Mouse (Mus musculus) heart, adult 11 months (tissue): ENCODE measurements around the gene Nxt2.
"Not testable (repeated sequence)": the region's sequence is repeated elsewhere in the genome, so short reads cannot be mapped to it uniquely, and the experiment has no call there.

Experiments used
- DNase-seq: peaks from one replicate; pipeline ENCODE4 v3.0.0; 2022

Nxt2 gene

DNA sequence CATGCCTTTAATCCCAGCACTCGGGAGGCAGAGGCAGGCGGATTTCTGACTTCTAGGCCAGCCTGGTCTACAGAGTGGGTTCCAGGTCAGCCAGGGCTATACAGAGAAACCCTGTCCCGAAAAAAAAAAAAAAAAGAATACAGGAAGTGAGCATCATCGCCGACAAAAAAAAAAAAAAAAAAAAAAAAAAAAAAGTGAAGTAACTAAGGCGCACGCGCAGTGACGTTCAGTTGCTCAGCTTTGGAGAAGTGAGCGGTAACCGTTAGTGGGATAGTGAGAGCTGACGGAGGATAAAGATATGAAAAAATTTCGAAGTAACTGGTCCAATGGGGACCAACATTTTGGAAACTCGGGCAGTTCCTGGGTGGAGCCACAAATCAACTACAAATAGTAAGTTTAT lies at the start of gene Nxt2:
TSS of gene Nxt2 (plus strand) at position 229 of the 400 bp plus-strand sequence.
- DNase-seq = no peak

DNA sequence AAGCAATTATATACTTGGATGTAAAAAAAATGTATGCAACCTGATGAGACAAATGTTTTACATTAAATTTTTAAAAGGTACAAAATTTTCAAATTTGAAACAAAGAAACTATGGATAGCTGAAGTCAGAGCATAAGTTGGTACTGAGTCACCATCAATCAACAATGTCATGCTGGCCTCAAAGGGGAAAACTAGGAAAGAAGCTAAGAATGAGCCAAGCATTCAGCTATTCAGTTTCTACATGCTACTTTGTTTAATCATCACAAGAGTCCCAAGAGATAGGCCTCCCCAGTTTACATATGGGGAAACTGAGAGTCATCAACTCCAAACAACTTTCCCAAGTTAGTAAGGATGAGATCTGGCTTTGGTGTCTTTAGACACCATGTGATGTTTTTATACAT lies 49.6 kb upstream of the Nxt2 start:
- no peak for DNase-seq

DNA sequence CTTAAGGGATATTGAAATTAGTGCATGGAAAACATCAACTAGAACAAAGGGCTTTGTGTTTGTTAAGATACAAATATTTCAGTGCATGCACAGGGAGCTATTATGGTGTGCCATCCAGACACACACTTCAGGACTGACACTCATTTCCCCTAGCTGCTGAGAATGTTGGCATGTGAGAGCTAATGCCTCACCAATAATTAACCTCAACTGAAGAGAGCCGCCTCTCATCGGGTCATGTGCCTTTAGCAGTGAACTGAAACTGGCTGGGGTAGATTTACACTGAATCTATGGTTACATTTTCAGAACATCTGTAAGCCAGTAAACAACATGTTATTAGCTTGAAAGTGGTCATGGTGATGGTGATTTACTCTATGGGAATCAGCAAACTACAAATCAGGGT lies 44.5 kb upstream of the Nxt2 start:
- no peak for DNase-seq

DNA sequence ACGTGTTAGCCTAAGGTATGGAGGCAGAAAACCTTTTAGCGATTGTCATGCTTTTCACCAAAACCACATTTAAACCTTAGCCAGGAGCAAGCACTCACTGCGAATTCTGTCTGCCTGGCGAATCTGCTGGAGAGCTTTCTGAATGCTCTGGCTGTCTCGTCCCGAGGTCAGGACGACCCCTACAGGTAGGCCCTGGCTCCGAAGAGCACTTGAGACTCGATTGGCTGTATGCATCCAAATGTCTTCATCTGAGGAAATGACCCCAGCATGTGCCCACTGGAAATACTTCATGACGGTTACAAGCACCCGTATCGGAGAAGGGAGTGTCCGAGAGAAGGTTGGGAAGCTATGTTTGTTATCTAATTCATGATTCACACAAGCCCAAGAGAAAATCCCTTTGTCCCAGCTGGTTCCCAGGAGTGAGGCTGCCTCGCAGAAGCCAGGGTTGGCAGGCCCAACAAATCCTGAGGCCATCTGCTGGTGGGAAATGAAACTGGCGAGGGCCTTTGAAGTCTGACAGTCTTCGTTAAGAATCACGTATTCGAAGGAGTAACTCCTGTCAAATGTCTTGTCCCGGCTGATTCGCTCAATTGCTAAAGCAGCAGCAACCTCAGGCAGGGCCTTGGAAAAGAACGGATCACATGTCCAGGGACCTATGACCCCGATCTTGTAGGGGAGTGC lies 37.4 kb upstream of the Nxt2 start:
- DNase-seq = no peak

DNA sequence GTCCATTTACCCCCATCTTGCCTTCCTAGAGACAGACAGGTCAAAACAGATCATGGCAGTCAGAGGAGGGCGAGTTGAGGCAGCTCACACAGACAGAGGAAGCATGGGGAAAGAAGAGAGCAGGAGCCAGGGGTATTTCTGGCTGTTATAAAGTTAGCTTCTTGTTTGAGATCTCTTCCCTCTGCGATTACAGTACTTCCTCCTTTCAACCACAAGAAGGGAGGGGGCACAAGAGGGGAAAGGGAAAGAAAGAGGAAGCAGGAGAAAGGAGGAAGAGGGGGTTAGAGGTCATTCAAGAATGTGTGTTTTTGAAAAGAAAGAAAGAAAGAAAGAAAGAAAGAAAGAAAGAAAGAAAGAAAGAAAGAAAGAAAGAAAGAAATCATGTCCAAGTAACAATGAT lies 36.2 kb upstream of the Nxt2 start:
- peak; percentile 89 for DNase-seq

DNA sequence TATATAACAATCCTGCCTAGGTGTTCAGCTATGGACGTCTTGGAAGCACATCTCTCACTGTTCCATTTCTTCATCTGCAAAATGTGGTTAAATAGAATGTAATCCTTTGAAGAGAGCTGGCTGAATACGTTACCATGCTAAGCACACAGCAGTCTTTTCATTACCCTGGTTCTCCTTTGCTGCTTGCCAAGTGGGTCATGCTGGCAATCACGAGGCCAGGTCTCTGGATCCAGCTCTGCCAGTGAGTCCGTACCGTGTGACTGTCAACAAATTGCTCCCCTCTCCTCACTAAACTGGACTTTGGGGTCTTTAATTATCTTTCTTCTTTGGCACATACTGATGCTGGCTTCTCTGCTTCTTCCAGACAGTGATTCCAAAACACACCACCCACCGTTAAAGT lies 32.1 kb upstream of the Nxt2 start:
- DNase-seq = peak; percentile 87

DNA sequence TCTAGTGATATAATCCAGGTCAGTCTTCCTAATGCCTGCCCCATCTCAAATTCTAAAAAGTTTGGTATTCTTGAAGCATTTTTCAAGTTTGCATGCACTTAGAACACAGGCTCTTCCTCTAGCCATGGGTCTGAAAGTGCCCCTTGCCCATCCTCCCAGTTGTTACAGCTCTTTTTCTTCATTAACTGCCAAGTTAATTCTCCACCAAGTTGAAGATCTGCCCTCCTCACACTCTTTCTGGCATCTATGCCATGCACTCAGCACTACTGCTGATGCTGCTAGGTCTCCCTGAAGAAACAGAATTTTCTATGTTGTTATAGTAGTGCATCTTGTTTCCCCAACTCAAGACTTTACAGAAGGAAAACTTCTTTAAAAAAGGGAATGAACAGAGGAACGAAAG lies 31.0 kb upstream of the Nxt2 start:
- no peak for DNase-seq

DNA sequence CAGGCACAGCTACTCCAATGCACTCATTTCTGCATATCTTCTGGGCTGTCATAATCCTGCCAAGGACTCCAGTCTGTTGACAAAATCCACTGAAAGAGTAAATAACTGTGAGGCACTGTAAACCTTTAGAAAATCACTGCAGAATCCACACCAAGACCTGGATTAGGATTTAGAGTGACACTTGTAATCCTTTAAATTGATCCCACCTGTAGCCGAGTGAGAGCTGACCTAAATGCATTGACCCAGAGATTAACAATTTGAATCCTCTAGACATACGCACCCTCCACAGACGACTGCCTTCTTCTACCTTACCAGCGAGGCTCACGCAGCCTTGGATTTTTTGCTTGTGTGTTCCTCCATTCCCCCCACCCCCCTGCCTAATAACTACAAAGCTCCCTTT lies 29.7 kb upstream of the Nxt2 start, which contains the start of gene Gucy2f:
TSS of gene Gucy2f (minus strand) at position 101 of the 400 bp plus-strand sequence.
- DNase-seq = no peak

DNA sequence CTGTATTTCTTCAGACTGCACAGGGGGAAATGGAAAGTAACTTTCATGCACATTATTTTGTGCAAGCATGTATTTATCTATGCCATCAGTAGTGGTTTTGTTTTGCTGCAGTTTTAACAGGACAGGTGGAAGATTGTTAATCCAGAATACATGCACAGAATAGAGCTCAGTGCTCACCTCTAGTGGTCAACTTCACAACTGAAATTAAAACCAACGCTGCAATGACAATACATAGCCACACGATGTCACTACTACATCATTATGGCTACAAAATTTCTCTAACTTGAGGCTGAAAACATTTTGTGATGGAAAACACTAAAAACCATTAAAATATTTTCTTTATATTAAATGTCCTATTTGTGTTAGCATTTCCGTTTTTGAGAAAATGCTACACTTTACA lies 26.3 kb upstream of the Nxt2 start:
- DNase-seq = no peak

DNA sequence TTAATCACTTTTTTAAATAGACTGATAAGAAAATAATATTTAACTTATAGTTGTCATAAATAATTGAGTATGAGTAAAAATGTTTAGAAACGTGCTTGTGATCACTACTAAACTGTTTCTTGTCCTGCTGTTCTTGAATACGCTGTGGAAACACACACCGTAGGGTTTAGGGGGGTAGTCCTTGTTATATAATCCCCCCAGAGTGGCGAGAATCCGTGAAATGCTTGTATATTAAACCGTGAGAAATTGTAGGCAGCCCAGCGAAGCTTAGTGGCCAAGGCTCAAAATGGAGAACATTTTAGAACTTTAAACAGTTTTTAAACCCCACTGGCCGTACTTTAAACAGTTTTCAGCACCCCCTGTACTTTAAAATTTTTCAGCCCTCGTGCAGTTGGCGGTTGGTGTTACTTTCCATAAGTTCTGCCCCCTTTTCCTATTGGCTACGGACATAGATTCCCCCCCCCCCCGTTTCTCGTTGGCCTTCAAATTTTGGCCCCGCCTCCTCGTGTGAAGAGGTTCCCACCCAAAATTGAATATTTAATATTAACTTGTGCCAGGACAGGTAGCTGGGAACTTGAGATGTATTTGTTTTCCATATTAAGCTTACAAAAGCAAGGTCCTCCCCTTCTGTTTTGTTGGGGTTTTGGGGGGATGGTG lies 956 bp downstream of the Nxt2 start:
- DNase-seq = peak; percentile 90

DNA sequence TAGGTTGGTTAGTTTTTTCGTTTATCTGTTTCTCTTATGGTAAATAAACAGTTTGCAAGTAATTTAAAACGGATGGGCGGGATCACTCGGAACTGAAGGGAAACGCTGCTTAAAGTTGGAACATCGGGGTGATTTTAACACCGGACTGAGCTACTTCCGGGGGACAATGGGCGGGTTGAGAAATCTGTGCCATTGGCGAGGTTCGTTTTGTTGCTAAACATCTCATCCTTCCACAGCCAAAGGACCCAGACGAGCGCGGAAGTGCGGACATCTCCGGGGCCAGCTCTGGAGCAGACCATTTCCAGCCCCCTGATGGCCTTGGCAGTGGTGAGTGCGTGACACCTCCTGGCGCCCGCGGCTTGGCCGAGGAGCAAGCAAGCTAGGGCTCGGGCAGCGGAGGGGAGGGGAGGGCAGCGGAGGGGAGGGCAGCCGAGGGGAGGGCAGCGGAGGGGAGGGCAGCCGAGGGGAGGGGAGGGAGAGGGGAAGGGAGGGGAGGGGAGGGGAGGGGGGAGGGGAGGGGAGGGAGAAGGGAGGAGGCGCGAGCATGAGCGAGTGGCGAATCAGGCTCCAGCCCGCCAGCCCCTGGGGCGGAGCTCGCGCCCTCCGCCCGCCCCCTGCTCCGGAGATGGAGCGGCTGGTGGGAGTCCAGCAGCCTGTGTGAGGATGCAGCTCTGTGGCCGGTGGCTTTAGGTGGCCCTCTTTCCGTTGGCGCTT lies 1.6 kb downstream of the Nxt2 start:
- DNase-seq = peak; percentile 97

DNA sequence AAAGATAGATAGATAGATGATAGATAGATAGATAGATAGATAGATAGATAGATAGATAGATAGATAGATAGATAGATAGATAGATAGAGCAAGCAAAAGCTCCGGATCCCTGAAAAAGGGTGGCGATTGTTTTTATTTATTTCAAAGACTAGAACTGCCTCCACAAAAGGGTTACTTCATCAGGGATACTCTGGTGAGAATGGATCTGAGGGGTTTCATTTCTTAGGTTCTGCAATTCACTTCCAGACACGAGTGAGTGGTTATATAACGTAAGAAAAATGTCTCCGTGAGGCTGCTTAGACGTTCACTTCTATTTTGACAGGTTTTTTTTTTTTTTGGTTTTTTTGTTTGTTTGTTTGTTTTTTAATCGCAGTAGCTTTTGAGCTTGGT lies 2.2 kb downstream of the Nxt2 start:
- no peak for DNase-seq

DNA sequence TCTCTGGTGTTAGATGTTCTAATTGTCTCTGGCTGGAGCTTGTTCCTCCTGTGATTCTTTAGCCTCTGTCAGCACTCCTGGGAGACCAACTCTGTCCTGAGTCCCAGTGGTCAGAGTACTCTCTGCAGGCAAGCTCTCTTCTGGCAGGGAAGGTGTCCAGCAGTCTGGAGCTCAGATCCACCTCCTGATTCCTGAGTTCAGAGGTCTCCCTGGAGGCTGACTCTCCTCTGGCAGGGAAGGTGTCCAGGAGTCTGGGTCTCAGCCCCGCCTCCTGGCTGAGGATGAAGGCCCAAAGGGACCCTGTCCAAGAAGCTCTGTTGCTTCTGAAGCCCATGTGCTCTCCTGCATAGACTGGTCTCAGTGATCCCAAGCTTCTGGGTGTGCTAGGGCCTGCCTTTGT lies 9.6 kb downstream of the Nxt2 start:
- not testable (repeated sequence) for DNase-seq

DNA sequence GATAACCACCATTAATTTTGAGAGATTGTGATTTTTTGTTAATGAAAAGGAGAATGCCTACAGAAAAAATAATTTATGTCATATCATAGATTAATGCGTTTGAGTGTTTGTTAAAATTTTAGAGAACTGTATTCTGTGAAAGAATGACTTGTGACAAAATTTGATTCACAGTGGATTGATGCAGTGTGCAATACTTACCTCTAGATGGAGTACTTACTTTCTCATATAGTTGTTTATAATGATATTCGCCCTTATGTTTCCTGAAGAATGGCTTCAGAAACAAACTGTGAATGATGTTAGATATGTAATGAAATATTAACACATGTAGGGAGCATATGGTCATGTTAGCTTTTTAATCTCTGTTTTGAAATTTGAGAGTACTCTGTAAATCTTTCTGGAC lies 10.5 kb downstream of the Nxt2 start:
- no peak for DNase-seq

DNA sequence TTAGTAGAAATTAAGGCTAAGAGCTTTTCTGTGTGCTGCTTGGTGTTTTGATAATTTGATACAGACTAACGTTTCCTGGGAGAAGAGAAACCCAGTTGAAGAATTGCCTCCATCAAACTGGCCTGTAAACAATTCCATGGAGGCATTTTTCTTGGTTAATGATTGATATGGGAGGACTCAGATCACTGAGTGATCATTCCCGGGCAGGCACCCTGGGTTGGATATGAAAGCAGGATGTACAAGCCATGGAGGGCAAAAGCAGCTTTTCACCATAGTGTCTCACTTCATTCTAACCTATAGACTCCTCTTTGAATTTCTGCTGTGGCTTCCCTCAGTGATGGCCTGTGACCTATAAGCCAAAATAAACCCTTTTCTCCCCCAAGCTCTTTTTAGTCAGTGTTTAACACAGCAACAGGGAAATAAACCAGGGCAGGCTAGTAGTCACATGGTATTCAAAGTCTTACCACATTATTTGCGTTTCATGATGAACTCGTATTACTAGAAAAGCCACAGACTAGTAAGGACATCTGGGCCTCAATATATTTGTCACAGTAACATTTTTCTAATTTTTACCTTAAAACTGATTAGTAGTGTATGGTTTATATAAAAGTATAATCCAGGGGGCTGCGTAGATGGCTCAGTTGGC lies 19.2 kb downstream of the Nxt2 start:
- no peak for DNase-seq

DNA sequence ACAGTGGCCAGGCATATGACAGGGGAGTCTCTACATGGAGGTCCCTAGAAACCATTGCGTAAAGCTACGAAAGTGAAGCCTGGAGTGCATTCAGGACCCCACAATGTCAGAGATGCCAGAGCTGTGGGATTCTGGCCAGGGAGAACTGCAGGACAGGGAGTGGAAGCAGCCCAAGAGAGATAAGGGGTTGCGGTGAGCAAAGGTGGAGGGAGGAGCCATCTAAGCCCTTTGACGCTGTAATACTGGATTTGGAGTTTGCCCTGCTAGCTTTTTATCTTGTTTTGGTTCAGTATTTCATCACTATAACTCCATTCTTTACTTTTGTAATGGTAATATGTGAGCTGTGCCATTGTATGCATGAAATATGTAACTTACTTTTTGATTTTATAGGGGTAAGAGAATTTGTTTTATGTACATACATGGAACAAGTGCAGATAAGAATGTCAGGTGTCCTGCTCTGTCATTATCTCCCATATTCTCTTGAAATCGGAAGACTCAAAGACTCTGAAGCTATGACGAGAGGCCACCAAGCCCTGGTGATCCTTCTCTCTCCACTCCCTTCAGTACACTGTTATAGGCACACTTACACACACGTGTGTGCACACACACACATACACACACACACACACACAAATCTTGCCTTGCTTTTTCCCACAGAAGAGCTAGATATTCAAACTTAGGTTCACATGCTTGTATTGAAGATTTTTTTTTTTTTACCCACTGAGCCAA lies 23.6 kb downstream of the Nxt2 start:
- no peak for DNase-seq

DNA sequence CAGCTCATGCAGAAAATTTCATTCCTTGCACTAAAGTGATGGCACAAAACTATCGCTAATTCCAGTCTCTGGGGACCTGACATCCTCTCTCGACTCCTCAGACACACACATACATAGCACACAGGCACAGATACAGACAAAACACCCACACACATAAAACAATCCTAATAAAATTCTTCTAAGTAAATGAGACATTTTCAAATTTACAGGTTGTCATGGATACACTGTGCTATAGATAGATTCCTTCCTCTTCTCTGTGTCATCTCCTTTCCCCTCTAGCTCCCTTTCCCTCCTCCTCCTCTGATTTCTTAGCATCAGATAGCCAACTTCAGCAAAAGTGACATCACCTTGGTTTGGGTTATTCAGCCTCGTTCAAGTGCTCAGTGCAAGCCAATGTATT lies 49.5 kb downstream of the Nxt2 start:
- no peak for DNase-seq

DNA sequence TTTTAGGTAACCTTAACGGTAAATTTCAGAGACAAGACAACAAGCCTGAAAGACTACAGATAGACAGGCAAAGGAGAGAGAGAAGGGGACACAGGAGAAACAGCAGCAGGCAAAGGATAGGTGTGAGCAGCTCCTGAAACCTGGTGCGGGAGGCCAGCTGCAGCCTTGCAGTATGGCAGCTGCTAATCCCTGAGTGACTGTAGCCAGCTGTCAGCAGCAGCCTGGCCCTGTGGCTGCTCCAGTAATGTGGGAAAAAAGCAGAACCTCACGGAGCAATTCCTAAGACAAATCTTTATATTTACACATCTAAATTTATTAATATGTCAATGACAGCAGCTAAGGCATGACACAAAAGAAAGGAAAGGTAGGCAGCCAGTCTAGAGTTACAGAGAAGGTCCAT lies 50.0 kb downstream of the Nxt2 start:
- no peak for DNase-seq

DNA sequence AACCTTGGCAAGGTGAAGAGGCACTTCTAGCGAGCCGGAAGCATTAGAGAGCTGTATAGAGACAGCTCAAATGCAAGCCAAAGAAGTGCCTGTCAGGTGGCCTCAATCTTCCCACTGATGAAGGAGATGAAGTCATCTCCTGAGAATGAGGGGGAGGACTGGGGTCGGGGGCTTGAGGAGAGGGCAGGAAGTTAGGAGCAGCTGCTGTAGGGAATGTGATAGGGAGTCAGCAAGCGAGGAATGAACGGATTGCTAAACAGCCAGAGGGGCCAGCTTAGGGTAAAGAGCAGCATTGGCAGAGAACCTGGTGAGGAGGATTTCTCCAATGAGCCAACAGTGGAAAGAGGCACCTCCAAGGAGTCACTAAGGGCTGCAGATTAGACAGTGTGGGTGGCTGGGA lies 59.3 kb downstream of the Nxt2 start:
- no peak for DNase-seq
